Mouse (Mus musculus) urinary bladder, postnatal 36 days (tissue): Measurements from ENCODE around the gene Atxn7.
A peak's percentile ranks its signal among the peaks of the same experiment; 100 is the strongest.
"Not testable (repeated sequence)": the region's sequence is repeated elsewhere in the genome, so short reads cannot be mapped to it uniquely, and the experiment has no call there.

Experiments
- DNase-seq, 2 experiments: peaks; one replicate each; pipeline ENCODE4 v3.0.0; 2022; ENCODE audit warnings: low spot score in 2 of 2, mixed read lengths in 1 of 2

Gene Atxn7

DNA sequence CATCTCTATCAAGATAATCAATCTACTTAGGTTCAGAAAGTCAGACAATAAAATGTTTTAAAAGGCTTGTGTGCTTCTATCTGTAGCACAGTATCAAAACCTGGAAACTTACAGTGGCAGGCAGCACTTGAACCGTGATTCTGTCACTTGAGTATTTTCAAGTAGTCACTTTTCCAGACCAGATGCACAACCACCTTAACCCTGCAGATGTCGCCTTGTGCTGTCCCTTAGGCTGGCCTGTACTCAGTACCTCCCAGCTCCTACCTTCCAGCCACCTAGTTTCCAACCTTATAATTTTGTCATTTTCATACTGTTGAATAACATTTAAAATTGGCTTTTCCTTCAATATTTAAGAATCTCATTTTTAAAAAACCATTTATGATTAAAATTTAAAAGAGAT lies 20.9 kb downstream of the Atxn7 start:
- no peak for DNase-seq

- DNase-seq = no peak
Measured at GRCm38 (mm10) chr14:13988397-13988796, 27.2 kb downstream of the Atxn7 start.

- no peak for DNase-seq
Measured at GRCm38 (mm10) chr14:13990741-13991140, 29.5 kb downstream of the Atxn7 start.

GRCm38 (mm10) chr14:13995206-13996097 lies 34.2 kb downstream of the Atxn7 start:
- no peak for DNase-seq

DNA sequence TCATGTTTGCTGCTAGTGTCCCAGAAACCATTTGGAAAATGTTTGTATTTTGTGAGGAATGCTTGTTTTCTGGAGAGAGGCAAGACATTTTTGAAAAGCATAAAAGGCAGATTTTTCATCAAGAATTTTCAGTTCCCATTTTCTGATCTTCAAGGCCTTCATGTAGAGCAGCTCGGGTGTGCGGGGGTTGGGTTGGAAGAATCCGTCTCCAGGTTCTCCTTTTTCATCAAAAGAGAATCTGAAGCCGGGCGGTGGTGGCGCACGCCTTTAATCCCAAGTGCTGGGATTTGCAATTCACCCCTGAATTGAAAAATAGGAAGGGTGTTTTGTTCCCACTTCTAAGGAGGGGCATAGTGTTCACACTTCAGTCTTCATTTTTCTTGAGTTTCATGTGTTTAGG lies 41.5 kb downstream of the Atxn7 start:
- DNase-seq = no peak

DNA sequence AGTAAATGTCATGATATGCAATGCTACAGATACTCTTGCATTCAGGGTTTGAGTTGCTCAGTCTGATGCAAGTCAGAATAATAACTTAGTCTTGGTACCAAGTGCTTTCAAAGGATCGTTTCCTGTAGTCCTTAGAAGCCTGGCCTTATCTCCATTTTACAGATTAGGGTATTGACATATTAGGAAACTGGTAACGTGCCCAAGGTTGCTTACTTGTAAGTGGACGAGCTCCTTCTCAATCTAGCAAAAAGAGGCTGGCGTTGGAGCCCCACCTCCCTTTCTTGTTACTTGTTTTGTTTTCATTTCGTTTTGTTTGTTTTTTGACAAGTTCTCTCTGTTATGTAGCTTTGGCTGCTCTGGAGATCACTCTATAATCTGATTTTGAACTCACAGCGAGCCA lies 48.5 kb downstream of the Atxn7 start:
- DNase-seq = no peak

DNA sequence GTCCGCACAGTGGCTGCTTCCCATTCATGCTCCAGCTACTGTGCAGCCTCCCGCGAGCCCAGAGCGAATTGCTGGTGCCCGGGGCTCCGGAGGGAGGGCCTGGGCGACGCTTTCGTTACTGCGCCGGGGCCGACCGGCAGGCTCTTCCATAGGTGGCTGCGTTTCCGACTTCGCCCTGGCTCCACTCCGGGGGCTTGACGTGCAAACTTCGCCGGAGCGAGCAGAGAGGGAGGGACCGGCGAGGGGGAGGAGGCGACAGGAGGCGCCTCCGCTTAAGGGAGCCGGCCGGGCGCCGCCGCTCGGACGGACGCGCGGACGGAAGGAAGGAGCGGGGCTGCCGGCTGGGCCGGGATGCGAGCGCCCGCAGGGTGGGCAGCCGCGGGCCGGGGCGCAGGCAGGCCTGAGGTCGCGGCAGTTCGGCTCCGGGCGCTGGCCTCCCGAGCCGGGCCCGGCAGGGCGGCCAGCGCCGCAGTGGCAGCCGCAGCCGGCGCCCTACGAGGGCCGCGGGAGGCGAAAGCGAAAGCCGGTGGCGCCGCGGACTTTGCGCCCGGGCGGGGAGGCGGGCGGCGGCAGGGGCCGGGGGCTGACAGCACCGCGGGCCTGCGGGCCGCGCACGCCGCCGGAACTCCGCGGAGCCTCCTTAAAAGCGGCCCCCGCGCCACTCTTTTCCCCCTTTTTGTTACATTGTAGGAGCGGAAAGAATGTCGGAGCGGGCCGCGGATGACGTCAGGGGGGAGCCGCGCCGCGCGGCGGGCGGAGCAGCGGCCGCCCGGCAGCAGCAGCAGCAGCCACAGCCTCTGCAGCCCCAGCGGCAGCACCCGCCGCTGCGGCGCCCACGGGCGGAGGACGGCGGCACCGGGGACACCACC lies 51.4 kb downstream of the Atxn7 start:
- peak; percentile 77 to 86 for DNase-seq

GRCm38 (mm10) chr14:14013252-14013711 lies 52.0 kb downstream of the Atxn7 start:
- peak in 1 of 2 experiments; percentile 23 for DNase-seq

DNA sequence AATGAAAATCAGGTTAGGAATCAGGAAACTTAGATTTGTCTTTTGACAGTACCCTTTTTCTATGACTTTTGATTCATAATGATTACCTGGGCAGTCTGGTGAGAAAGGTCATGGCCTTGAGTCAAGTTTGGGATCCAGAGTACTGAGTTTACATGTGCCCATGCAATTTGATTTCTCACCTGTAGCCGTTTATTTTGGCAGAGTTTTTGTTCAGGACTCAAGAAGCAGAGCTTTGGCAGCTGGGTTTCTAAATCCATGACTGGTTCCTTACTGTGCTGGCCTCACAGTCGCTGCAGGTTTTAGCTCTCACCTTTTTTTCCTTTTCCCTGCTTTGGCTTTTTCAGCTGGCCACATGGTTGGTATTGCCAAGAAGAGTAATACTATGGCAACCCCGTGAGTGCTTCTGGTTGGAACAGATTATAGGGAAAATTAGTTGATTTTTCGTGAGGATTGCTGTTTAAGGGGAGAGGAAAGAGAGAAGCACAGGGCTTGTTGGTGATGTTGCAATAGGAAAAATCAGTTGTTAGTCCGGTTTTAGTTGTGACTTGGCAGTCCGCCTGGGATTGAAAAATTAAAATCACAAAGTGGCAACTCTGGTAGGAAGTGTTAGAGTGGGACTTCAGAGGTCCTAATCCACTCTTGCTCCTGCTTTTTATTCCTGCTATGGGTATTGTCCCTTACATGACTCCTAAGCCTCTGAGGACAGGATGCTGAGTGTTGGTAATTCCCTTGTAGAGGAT lies 53.6 kb downstream of the Atxn7 start:
- peak; percentile 30 to 44 for DNase-seq

- DNase-seq = no peak
Measured at GRCm38 (mm10) chr14:14019155-14019894, 58.1 kb downstream of the Atxn7 start.

GRCm38 (mm10) chr14:14021244-14021643 lies 60.0 kb downstream of the Atxn7 start:
- DNase-seq = no peak

DNA sequence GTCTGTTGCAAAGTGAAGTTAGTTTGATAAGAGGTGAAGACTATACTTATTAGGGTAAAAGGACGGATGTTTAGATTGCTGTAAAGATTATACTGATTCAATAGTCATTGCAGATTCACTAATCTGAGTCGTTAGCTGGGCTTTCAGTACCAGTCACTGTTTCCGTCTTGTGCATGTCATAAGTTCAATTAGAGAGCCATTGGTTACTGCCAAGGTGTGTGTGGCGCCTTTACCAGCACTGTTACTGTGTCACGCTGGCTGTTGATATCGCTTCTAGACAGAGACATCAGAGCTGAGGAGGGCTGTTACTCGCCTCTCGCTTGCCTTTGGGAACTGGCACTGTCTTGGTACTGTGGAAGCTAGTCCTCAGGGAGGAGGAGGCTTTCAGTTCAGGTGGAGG lies 64.6 kb downstream of the Atxn7 start:
- DNase-seq = no peak

DNA sequence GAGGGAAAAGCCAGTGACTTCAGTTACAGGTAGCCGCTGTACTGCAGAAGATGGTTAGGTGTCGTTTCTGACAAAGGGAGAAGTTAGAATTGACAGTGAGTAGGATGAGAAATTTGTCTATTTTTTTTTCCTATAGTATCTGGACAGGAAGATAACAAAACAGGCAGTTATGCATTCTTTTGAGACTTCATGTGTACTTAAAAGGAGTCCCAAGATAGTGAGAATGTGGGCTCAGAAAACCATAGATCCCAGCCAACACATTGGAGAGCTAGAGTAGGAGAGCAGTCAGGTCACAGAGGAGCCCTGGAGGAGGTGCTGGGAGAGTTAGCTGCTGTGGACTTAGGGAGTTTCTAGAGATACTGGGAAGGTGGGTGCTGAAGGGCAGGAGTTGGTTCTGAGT lies 69.4 kb downstream of the Atxn7 start:
- DNase-seq = no peak

DNA sequence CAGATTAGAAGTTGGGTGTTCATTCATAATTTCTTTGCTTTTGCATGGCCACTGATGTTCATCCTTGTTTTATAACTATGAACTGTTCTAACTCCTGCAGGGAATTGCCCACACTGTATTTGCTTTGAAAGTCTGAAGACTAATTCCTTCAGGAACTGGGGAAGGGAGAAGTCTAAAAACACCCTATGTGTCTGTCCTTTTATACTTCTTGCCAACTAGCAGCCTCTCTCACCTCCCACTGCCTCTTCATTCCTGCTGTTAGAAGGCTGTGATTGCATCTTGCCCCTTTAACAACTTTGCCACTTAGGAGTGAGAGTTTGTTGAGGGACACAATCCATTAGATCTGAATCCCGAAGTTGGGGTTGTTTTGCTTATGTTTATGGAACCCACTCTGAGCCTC lies 71.6 kb downstream of the Atxn7 start:
- DNase-seq = no peak

DNA sequence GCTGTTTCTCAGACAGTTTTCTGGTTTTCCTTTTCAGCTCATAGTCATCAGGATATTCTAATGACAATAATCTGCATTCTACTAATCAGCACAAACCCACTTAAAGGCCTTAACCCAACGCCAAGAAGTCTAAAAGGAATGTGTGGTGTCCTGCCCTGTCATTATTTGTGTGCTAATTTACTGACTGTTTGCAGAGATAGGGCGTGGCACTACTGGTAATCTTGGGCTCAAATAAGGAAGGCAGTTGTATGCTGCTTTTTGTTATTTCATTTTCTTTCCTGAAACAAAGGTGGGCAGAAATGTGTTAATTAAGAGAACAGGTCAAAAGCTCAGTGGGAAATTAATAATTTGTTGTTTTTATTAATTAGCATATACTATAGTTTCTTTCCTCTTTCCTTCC lies 75.1 kb downstream of the Atxn7 start:
- no peak for DNase-seq

- no peak for DNase-seq
Measured at GRCm38 (mm10) chr14:14038233-14038632, 77.0 kb downstream of the Atxn7 start.

DNA sequence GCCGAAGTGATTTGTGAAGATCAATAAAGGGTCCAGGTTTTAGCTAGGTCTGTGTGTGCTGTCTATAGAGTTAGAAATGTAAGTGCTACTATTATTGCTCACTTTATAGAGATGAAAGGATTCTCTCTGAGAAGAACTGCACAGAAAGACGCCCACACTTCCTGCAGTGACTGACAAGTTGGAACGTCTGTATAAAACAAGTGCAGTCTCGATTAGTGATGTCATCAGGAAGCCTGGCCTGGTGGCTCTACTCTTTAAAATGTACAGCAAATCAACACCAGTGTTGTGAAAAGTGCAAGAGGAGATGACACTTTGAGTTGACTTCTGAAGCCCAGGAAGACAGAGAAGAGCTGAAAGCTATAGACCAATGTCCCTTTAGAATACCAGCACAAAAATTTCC lies 81.1 kb downstream of the Atxn7 start:
- DNase-seq = no peak

DNA sequence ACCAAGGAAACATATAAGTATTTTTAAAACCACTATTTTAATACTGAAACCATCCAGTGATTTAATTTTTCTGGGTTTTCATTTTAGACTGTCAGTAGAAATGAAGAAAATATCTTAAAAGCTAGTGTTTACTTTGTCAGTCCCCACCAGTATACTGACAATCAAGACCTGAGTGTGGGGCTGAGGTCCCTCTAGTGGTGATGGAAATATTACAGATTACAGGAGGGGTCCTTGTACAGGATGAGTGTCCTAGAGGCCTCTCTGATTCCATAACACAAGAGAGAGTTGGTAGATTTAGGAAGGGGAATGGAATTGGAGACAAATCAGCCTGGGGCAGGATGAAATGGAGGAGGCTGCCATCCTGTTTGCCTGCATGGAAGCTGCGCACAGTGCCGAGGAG lies 93.1 kb downstream of the Atxn7 start:
- no peak for DNase-seq

DNA sequence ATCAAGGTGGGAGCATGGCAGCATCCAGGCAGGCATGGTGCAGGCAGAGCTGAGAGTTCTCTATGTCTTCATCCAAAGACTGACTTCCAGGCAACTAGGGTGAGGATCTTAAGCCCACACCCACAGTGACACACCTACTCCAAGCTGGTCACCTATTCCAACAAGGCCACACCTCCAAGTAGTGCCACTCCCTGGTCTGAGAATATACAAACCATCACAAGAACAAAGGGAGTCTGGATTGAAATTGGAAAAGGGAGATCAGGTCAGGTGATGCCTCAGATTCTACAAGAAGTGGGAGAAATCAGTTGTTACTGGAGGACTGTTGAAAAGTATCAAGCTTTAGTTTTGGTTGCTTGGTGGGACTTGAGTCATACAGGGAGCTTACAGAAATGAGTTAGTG lies 98.4 kb downstream of the Atxn7 start:
- DNase-seq = not testable (repeated sequence)

DNA sequence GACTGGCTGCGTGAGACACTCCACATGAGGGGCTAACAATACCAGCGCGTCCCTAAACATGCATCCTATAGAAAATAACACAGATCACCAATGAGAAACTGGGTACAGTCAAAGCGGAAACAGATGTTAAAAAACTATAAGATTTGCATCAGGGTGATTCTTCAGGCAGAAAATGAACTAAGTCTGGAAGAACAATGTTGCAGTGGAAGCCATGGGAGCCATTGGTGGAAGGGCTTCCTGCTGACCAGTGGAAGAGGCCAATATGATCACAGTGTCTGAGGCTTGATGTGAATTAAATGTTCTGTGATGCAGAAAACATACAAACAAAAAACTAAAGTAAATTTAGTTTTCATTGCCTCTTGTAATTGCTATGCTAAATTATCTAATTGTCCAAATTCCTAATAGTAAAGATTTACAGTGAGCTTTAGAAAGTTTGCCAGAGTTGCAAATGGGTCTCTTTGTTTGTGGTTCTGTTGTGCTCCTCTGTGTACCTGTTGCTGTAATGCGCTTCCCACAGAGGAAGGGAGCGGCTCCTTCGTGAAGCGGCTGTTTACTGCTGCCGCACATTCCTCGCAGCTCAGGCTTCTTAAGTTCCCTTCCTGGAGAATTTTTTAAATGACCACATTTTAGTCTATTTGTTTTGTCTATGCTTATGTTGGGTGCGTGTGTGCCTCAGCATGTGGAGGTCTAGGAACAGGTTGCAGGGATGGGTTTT lies 101.4 kb downstream of the Atxn7 start:
- DNase-seq = no peak

GRCm38 (mm10) chr14:14063382-14063781 lies 102.1 kb downstream of the Atxn7 start:
- no peak for DNase-seq
